Mouse (Mus musculus) limb, embryonic 13.5 days (tissue): Measurements from ENCODE around the gene Tmem243. TPM values are rescaled to one million over a fixed set of nuclear protein-coding genes. Genes with fewer than 3 reads are reported as not detected.
"Not testable (repeated sequence)": the region's sequence is repeated elsewhere in the genome, so short reads cannot be mapped to it uniquely, and the experiment has no call there.

Experiments used
- ATAC-seq: fragments of 200-750 bp; cut with Nextera tagmentation; 2 replicates; pipeline ENCODE4 v1.8.0; 2017; ENCODE audit warnings: low read depth, moderate number of reproducible peaks, moderate TSS enrichment; ENCODE audit not compliant: low FRiP score
- H3K27ac ChIP-seq: fragments of 300-500 bp; sonication (generic); 2 replicates; pipeline ENCODE4 v1.5.1; 2015; ENCODE audit warnings: inconsistent platforms, mild to moderate bottlenecking, moderate library complexity
- H3K27me3 ChIP-seq: fragments of 300-500 bp; sonication (generic); 2 replicates; pipeline ENCODE4 v1.6.1; 2015; ENCODE audit warnings: mild to moderate bottlenecking, inconsistent platforms
- H3K36me3 ChIP-seq: fragments of 300-500 bp; sonication (generic); 2 replicates; pipeline ENCODE4 v1.6.1; 2015; ENCODE audit warnings: inconsistent platforms, mild to moderate bottlenecking, moderate library complexity
- H3K4me1 ChIP-seq: fragments of 300-500 bp; sonication (generic); 2 replicates; pipeline ENCODE4 v1.6.1; 2015; ENCODE audit warnings: inconsistent platforms
- H3K4me2 ChIP-seq: fragments of 300-500 bp; sonication (generic); replicated peaks from 2 replicates; pipeline ENCODE4 v1.6.1; 2015; ENCODE audit warnings: inconsistent platforms, mild to moderate bottlenecking, moderate library complexity
- H3K4me3 ChIP-seq: fragments of 300-500 bp; sonication (generic); 2 replicates; pipeline ENCODE4 v1.5.1; 2015; ENCODE audit warnings: moderate library complexity, mild to moderate bottlenecking, inconsistent platforms
- H3K9ac ChIP-seq: fragments of 300-500 bp; sonication (generic); 2 replicates; pipeline ENCODE4 v1.6.1; 2015; ENCODE audit warnings: mild to moderate bottlenecking, inconsistent platforms
- H3K9me3 ChIP-seq: fragments of 300-500 bp; sonication (generic); 2 replicates; pipeline ENCODE4 v1.6.1; 2016; ENCODE audit warnings: inconsistent platforms
- WGBS: fragments of 180-500 bp; shearing (Covaris S2); methylation state at CpG from one replicate; pipeline ENCODE4 v1.1.7; 2015; 5-methylcytosine and 5-hydroxymethylcytosine counted together
- polyA plus RNA-seq: library from polyadenylated mRNA; unstranded; fragments of >200 nt; fragmentation: Nextera tagmentation; extraction: Ambion mirVana; gene quantifications from 2 replicates; pipeline ENCODE4 v1.2.1, GENCODE M21; 2015

Tmem243 gene
- polyA plus RNA-seq, 1 experiment from 2014 or later = 18.5 TPM

- H3K4me2 ChIP-seq = peak within 1 kb of the TSS; percentile 72
- no peaks in the 10 kb centered on the region for H3K27me3 ChIP-seq
- H3K9ac ChIP-seq = peak within 1 kb of the TSS; percentile 96
- peak within 1 kb of the TSS; percentile 100 for H3K27ac ChIP-seq
- H3K36me3 ChIP-seq = peaks cover 8% of the 10 kb centered on the region
- H3K4me1 ChIP-seq = peaks cover 17% of the 10 kb centered on the region
- ATAC-seq = peak; percentile 94
- WGBS = under 1% methylated on average over 64 of the region's 64 CpGs
- no peaks in the 10 kb centered on the region for H3K9me3 ChIP-seq
- H3K4me3 ChIP-seq = peak within 1 kb of the TSS; percentile 88
Observed at GRCm38 (mm10) chr5:9161456-9162041, 61.1 kb downstream of the Tmem243 start, which contains the start of gene Dmtf1. Gene Dmtf1, minus strand, starts transcription at chr5:9161776.

DNA sequence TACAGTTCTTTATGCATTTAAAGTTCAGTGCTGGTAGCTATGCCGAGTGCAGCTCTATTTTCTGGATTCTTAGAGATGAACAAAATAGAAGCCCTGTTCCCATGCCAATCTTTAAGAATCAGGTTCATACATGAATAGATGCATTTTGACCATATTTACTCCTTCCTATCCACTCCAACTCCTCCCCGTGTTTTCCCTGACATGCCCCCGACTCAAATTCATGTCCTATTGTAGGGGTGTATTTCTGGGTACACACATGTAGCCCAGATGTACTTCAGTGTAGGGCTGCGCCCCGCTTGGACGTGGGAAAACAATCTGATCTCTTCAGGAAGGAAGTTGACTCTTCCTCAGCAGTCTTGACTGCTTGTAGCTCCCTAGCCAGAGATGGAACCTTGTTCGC lies 61.6 kb downstream of the Tmem243 start:
- Histone ChIP-seq H3K4me1 (peaks cover 12% of the 10 kb centered on the region), H3K4me2 (peak overlapping the region; percentile 72), H3K9ac (peak overlapping the region; percentile 79), H3K4me3 (peak overlapping the region; percentile 88), H3K27me3 (no peaks in the 10 kb centered on the region), H3K9me3 (no peaks in the 10 kb centered on the region), H3K36me3 (peaks cover 7% of the 10 kb centered on the region), H3K27ac (peak overlapping the region; percentile 100)
- 16% methylated on average over 7 of the region's 7 CpGs for WGBS
- peak; percentile 26; the same call in 1 of the 2 replicates for ATAC-seq

DNA sequence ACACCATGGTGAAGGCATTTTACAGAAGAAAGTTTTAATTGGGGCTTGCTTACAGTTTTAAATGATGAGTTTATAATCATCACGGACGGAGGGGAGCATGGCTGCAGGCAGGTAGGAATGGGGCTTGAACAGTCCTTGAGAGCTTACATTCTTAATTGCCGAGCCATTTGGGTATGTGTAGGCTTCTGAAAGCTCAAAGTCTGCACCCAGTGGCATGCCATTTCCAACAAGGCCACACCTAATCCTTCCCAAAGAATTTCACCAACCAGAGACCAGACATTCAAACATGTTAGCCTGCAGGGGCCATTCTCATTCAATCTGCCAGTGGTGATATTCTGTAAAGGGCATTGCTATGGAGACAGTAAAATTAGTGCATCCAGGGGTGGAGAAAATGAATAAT lies 62.9 kb downstream of the Tmem243 start:
- no peak overlapping the region for H3K4me3 ChIP-seq
- no peaks in the 10 kb centered on the region for H3K27me3 ChIP-seq
- no peak overlapping the region for H3K9ac ChIP-seq
- H3K36me3 ChIP-seq = peaks cover 2% of the 10 kb centered on the region; the same call in 1 of the 2 replicates
- H3K27ac ChIP-seq = no peak overlapping the region
- ATAC-seq = no peak
- WGBS = 92% methylated on average over 3 of the region's 3 CpGs
- no peaks in the 10 kb centered on the region for H3K9me3 ChIP-seq
- H3K4me2 ChIP-seq = no peak overlapping the region
- H3K4me1 ChIP-seq = peaks cover 9% of the 10 kb centered on the region

GRCm38 (mm10) chr5:9165151-9165550 lies 64.7 kb downstream of the Tmem243 start:
- H3K9me3 ChIP-seq, H3K9ac ChIP-seq, H3K27ac ChIP-seq, H3K4me2 ChIP-seq, H3K4me3 ChIP-seq, H3K36me3 ChIP-seq, H3K4me1 ChIP-seq, ATAC-seq, H3K27me3 ChIP-seq: not testable (repeated sequence)
- 89% methylated on average over 10 of the region's 10 CpGs for WGBS

GRCm38 (mm10) chr5:9166366-9166765 lies 65.9 kb downstream of the Tmem243 start:
- 78% methylated on average over 8 of the region's 8 CpGs for WGBS
- no peak overlapping the region for H3K9ac ChIP-seq
- no peaks in the 10 kb centered on the region for H3K36me3 ChIP-seq
- no peaks in the 10 kb centered on the region for H3K9me3 ChIP-seq
- no peak overlapping the region for H3K27ac ChIP-seq
- H3K4me3 ChIP-seq = no peak overlapping the region
- H3K27me3 ChIP-seq = no peaks in the 10 kb centered on the region
- H3K4me2 ChIP-seq = no peak overlapping the region
- 0 out of 2 replicates have a peak, but pooled peaks cover 5% of the 10 kb centered on the region for H3K4me1 ChIP-seq
- no peak for ATAC-seq

GRCm38 (mm10) chr5:9169328-9170005 lies 69.0 kb downstream of the Tmem243 start:
- H3K9me3 ChIP-seq, H3K4me2 ChIP-seq, H3K36me3 ChIP-seq, H3K4me1 ChIP-seq, H3K4me3 ChIP-seq, ATAC-seq, H3K27me3 ChIP-seq, H3K9ac ChIP-seq, H3K27ac ChIP-seq: not testable (repeated sequence)
- WGBS = 78% methylated on average over 5 of the region's 5 CpGs

GRCm38 (mm10) chr5:9173295-9173694 lies 72.8 kb downstream of the Tmem243 start:
- Histone ChIP-seq H3K4me2 (no peak overlapping the region), H3K27me3 (no peaks in the 10 kb centered on the region), H3K9ac (no peak overlapping the region), H3K9me3 (no peaks in the 10 kb centered on the region), H3K27ac (no peak overlapping the region), H3K36me3 (no peaks in the 10 kb centered on the region), H3K4me3 (no peak overlapping the region), H3K4me1 (no peaks in the 10 kb centered on the region)
- WGBS = 76% methylated on average over 2 of the region's 2 CpGs
- ATAC-seq = no peak

GRCm38 (mm10) chr5:9186467-9186866 lies 86.0 kb downstream of the Tmem243 start:
- H3K9ac ChIP-seq = no peak overlapping the region
- H3K4me1 ChIP-seq = no peaks in the 10 kb centered on the region
- no peak overlapping the region for H3K27ac ChIP-seq
- no peak overlapping the region for H3K4me2 ChIP-seq
- H3K27me3 ChIP-seq = no peaks in the 10 kb centered on the region
- 82% methylated on average over 1 of the region's 1 CpGs for WGBS
- no peak overlapping the region for H3K4me3 ChIP-seq
- no peak for ATAC-seq
- H3K36me3 ChIP-seq = no peaks in the 10 kb centered on the region
- no peaks in the 10 kb centered on the region for H3K9me3 ChIP-seq

Other genes starting within 250 kb of the Tmem243 start
- 0.74 and 0.75 TPM in 2 replicates for gene Abcb4, start 207.0 kb upstream of the Tmem243 start, polyA plus RNA-seq
- gene Crot, start 103.3 kb upstream of the Tmem243 start, polyA plus RNA-seq = 44.1 and 46.5 TPM in 2 replicates
- 58.9 and 64.8 TPM in 2 replicates for gene Dmtf1, start 61.1 kb downstream of the Tmem243 start, polyA plus RNA-seq
- 3.1 and 4.0 TPM in 2 replicates for gene 9330182L06Rik, start 165.4 kb downstream of the Tmem243 start, polyA plus RNA-seq